Mouse (Mus musculus) neural tube, embryonic 12.5 days (tissue): ENCODE measurements at regions not wholly inside any gene's neighbourhood (a gene's known extent, or its start where the extent isn't known, plus 50 kb on each side); places are given as distances from the start of the nearest gene placed in this dataset.

Source experiments
- ATAC-seq: fragments of 200-750 bp; cut with Nextera tagmentation; 2 replicates; pipeline ENCODE4 v1.8.0; 2017; ENCODE audit warnings: low read depth, mild to moderate bottlenecking, moderate TSS enrichment, moderate library complexity; ENCODE audit not compliant: low FRiP score
- H3K27ac ChIP-seq: fragments of 300-500 bp; sonication (generic); 2 replicates; pipeline ENCODE4 v1.5.1; 2016
- H3K27me3 ChIP-seq: fragments of 300-500 bp; sonication (generic); replicated peaks from 2 replicates; pipeline ENCODE4 v1.6.1; 2016; ENCODE audit warnings: mild to moderate bottlenecking
- H3K36me3 ChIP-seq: fragments of 300-500 bp; sonication (generic); 2 replicates; pipeline ENCODE4 v1.6.1; 2016; ENCODE audit warnings: mild to moderate bottlenecking
- H3K4me1 ChIP-seq: fragments of 300-500 bp; sonication (generic); 2 replicates; pipeline ENCODE4 v1.6.1; 2016
- H3K4me2 ChIP-seq: fragments of 300-500 bp; sonication (generic); replicated peaks from 2 replicates; pipeline ENCODE4 v1.6.1; 2016; ENCODE audit warnings: mild to moderate bottlenecking
- H3K4me3 ChIP-seq: fragments of 300-500 bp; sonication (generic); 2 replicates; pipeline ENCODE4 v1.5.1; 2016
- H3K9ac ChIP-seq: fragments of 300-500 bp; sonication (generic); 2 replicates; pipeline ENCODE4 v1.6.1; 2016; ENCODE audit warnings: mild to moderate bottlenecking
- H3K9me3 ChIP-seq: fragments of 300-500 bp; sonication (generic); 2 replicates; pipeline ENCODE4 v1.6.1; 2016; ENCODE audit warnings: mild to moderate bottlenecking
- WGBS: fragments of 180-500 bp; shearing (Covaris S2); methylation state at CpG from one replicate; pipeline ENCODE4 v1.1.7; 2016; 5-methylcytosine and 5-hydroxymethylcytosine counted together

DNA sequence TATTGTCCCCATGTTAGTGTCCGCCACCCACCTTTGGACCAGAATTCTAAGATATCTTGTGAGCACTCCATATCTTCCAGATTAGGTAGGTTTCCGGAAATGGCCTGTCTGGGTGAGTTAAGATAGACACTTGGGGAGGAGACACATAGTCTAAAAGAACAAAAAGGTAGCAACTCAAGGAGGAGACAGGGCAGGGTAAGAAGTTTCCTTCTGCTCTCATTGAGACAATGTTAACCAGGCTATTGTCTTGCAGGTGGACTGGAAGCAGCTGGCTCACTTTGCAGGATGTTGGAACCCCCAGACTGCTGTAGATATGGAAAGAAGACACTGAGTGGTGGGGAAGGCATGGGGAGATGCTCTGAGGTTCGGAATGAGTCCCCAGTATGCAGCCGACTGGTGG is 1291.5 kb upstream of the A1bg start:
- WGBS = 92% methylated on average over 4 of the region's 4 CpGs
- no peaks in the 10 kb centered on the region for H3K36me3 ChIP-seq
- H3K4me1 ChIP-seq = no peaks in the 10 kb centered on the region
- H3K9ac ChIP-seq = no peak overlapping the region
- no peak overlapping the region for H3K4me2 ChIP-seq
- no peaks in the 10 kb centered on the region for H3K9me3 ChIP-seq
- ATAC-seq = no peak
- no peak overlapping the region for H3K27ac ChIP-seq
- H3K4me3 ChIP-seq = no peak overlapping the region
- no peaks in the 10 kb centered on the region for H3K27me3 ChIP-seq

GRCm38 (mm10) chr15:62212283-62212910 is 1289.6 kb upstream of the A1bg start:
- no peak overlapping the region for H3K4me2 ChIP-seq
- no peak overlapping the region for H3K27ac ChIP-seq
- WGBS = 89% methylated on average over 5 of the region's 5 CpGs
- H3K27me3 ChIP-seq = no peaks in the 10 kb centered on the region
- no peaks in the 10 kb centered on the region for H3K4me1 ChIP-seq
- ATAC-seq = no peak
- no peaks in the 10 kb centered on the region for H3K36me3 ChIP-seq
- H3K9me3 ChIP-seq = no peaks in the 10 kb centered on the region
- H3K9ac ChIP-seq = no peak overlapping the region
- H3K4me3 ChIP-seq = no peak overlapping the region

DNA sequence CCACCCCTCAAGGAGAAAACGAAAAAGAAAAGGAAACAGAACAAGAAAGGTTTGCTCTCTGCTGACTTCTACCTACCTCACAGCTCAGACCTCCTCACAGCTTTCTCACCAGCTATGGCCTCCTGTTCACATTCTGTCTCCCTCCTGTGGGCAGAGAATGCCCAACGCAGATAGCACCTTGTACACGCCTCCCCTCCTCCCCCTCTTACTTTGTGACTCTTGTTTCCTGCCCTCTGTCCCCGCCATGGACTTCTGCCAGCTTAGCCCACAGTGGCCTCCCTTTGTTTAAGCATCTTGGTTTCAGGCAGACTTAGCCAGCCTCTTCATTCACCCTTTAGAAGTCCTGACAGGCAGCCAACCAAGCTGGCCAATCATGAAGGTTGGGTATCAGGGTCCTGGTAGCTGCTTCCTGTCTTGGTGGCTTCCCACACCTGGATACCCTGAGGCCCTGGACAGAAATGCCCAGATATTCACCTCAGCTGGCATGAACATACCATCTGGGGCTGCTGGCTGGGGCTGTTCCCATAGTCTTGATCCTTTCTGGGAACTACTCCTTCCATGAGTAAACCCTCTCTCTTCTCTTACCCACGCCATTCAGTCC is 1287.2 kb upstream of the A1bg start:
- WGBS = 78% methylated on average over 5 of the region's 5 CpGs

GRCm38 (mm10) chr15:62209296-62209695 is 1286.5 kb upstream of the A1bg start:
- WGBS = 97% methylated on average over 3 of the region's 3 CpGs
- H3K4me1 ChIP-seq = no peaks in the 10 kb centered on the region
- H3K4me2 ChIP-seq = no peak overlapping the region
- H3K36me3 ChIP-seq = no peaks in the 10 kb centered on the region
- no peak overlapping the region for H3K4me3 ChIP-seq
- ATAC-seq = no peak
- no peaks in the 10 kb centered on the region for H3K27me3 ChIP-seq
- no peak overlapping the region for H3K9ac ChIP-seq
- no peak overlapping the region for H3K27ac ChIP-seq
- no peaks in the 10 kb centered on the region for H3K9me3 ChIP-seq

More for the DNA sequence above, 1287.2 kb upstream of the A1bg start:
- Histone ChIP-seq H3K36me3 (no peaks in the 10 kb centered on the region), H3K4me1 (no peaks in the 10 kb centered on the region), H3K4me3 (no peak overlapping the region), H3K27me3 (no peaks in the 10 kb centered on the region), H3K9me3 (no peaks in the 10 kb centered on the region), H3K4me2 (no peak overlapping the region), H3K27ac (no peak overlapping the region), H3K9ac (no peak overlapping the region)
- no peak for ATAC-seq

DNA sequence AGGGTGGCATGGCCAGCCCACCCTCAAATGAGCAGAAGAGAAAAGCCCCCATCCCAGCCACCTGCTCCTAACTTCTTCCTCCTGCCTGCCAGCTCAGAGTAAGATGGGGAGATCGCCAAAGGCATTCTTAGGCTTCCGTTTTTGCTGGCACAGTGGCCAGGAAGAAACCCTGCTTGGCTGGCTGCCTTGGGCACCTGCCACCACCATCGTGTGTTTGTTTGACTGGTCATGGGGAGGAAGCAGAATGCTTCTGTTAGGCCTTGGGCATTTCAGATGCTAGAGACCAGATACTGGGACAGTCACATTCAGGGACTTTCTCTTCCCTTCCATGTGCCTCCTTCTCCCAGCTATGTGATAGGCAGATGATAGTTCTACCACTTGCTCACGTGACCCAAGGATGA is 1283.7 kb upstream of the A1bg start:
- ATAC-seq = no peak
- WGBS = 87% methylated on average over 4 of the region's 4 CpGs
- Histone ChIP-seq H3K9ac (no peak overlapping the region), H3K36me3 (no peaks in the 10 kb centered on the region), H3K9me3 (no peaks in the 10 kb centered on the region), H3K27ac (no peak overlapping the region), H3K27me3 (no peaks in the 10 kb centered on the region), H3K4me2 (no peak overlapping the region), H3K4me1 (no peaks in the 10 kb centered on the region), H3K4me3 (no peak overlapping the region)

- ATAC-seq = no peak
- H3K36me3 ChIP-seq = no peaks in the 10 kb centered on the region
- no peak overlapping the region for H3K4me3 ChIP-seq
- H3K9ac ChIP-seq = no peak overlapping the region
- no peaks in the 10 kb centered on the region for H3K9me3 ChIP-seq
- no peaks in the 10 kb centered on the region for H3K27me3 ChIP-seq
- no peak overlapping the region for H3K4me2 ChIP-seq
- H3K4me1 ChIP-seq = no peaks in the 10 kb centered on the region
- H3K27ac ChIP-seq = no peak overlapping the region
- 80% methylated on average over 18 of the region's 18 CpGs for WGBS
Observed at GRCm38 (mm10) chr15:62203951-62204905, 1281.4 kb upstream of the A1bg start.

- WGBS = 88% methylated on average over 10 of the region's 10 CpGs
- no peak overlapping the region for H3K4me2 ChIP-seq
- no peak overlapping the region for H3K9ac ChIP-seq
- no peak overlapping the region for H3K4me3 ChIP-seq
- no peak overlapping the region for H3K27ac ChIP-seq
- H3K36me3 ChIP-seq = no peaks in the 10 kb centered on the region
- H3K9me3 ChIP-seq = no peaks in the 10 kb centered on the region
- no peaks in the 10 kb centered on the region for H3K27me3 ChIP-seq
- no peak for ATAC-seq
- H3K4me1 ChIP-seq = no peaks in the 10 kb centered on the region
Observed at GRCm38 (mm10) chr15:62202781-62203375, 1280.1 kb upstream of the A1bg start.

- H3K4me2 ChIP-seq = no peak overlapping the region
- H3K27ac ChIP-seq = no peak overlapping the region
- no peak overlapping the region for H3K4me3 ChIP-seq
- 95% methylated on average over 6 of the region's 6 CpGs for WGBS
- no peak overlapping the region for H3K9ac ChIP-seq
- H3K9me3 ChIP-seq = no peaks in the 10 kb centered on the region
- no peaks in the 10 kb centered on the region for H3K27me3 ChIP-seq
- no peaks in the 10 kb centered on the region for H3K36me3 ChIP-seq
- no peaks in the 10 kb centered on the region for H3K4me1 ChIP-seq
- ATAC-seq = no peak
Observed at GRCm38 (mm10) chr15:62198721-62199120, 1275.9 kb upstream of the A1bg start.

DNA sequence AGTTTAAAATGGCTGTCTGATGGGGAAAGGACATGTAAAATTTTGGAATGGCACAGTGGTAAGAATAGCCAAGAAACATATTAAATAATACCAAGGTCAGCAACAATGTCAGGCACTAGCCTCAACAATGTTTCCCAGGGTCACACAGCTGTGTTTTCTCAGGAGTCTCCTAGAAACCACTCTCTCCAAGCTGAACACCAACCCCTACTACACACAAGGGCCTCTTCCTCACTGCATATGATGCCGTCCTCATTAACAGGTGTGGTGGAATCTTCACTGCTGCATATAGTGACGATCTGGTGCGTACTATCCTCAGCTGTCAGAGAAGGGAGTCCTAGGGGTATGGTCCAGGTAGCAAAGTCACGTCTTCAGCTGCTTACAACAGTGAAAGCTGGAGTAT is 1275.4 kb upstream of the A1bg start:
- no peaks in the 10 kb centered on the region for H3K9me3 ChIP-seq
- no peak overlapping the region for H3K4me3 ChIP-seq
- H3K4me2 ChIP-seq = no peak overlapping the region
- H3K36me3 ChIP-seq = no peaks in the 10 kb centered on the region
- no peak for ATAC-seq
- H3K4me1 ChIP-seq = no peaks in the 10 kb centered on the region
- H3K9ac ChIP-seq = no peak overlapping the region
- 93% methylated on average over 4 of the region's 4 CpGs for WGBS
- H3K27me3 ChIP-seq = no peaks in the 10 kb centered on the region
- no peak overlapping the region for H3K27ac ChIP-seq

- no peak for ATAC-seq
- H3K9me3 ChIP-seq = no peaks in the 10 kb centered on the region
- H3K4me2 ChIP-seq = no peak overlapping the region
- 75% methylated on average over 5 of the region's 5 CpGs for WGBS
- no peak overlapping the region for H3K27ac ChIP-seq
- no peaks in the 10 kb centered on the region for H3K27me3 ChIP-seq
- no peak overlapping the region for H3K4me3 ChIP-seq
- H3K4me1 ChIP-seq = no peaks in the 10 kb centered on the region
- H3K36me3 ChIP-seq = no peaks in the 10 kb centered on the region
- no peak overlapping the region for H3K9ac ChIP-seq
Observed at GRCm38 (mm10) chr15:62195440-62195839, 1272.6 kb upstream of the A1bg start.

GRCm38 (mm10) chr15:62192706-62193105 is 1269.9 kb upstream of the A1bg start:
- Histone ChIP-seq H3K4me1 (no peaks in the 10 kb centered on the region), H3K4me3 (no peak overlapping the region), H3K36me3 (no peaks in the 10 kb centered on the region), H3K9me3 (no peaks in the 10 kb centered on the region), H3K27me3 (no peaks in the 10 kb centered on the region), H3K27ac (no peak overlapping the region), H3K4me2 (no peak overlapping the region), H3K9ac (no peak overlapping the region)
- no peak for ATAC-seq
- 88% methylated on average over 1 of the region's 1 CpGs for WGBS

DNA sequence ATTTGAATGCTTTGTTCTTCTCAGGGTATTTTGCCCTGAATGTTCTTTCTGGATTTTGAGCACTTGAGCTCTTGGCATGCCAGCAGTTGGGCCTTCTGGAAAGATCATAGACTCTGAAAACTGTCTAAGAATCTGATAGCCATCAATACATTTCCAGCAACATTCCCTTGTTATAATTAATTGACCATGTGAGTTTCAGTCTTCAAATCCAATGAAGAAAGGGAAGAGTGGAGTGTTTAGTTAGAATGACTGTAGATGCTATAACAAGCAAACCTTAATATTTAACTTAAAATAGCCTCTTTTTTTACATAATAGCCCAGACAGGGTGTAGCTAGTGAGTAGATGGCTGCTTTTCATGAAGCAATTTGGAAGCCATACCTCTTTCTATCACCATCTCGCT is 1268.8 kb upstream of the A1bg start:
- 95% methylated on average over 1 of the region's 1 CpGs for WGBS
- no peak for ATAC-seq
- no peaks in the 10 kb centered on the region for H3K27me3 ChIP-seq
- H3K36me3 ChIP-seq = no peaks in the 10 kb centered on the region
- no peaks in the 10 kb centered on the region for H3K9me3 ChIP-seq
- H3K27ac ChIP-seq = no peak overlapping the region
- H3K4me3 ChIP-seq = no peak overlapping the region
- H3K9ac ChIP-seq = no peak overlapping the region
- H3K4me2 ChIP-seq = no peak overlapping the region
- no peaks in the 10 kb centered on the region for H3K4me1 ChIP-seq
